Mouse (Mus musculus) midbrain, embryonic 11.5 days (tissue): Measurements from ENCODE around the gene Polq. TPM values are rescaled to one million over a fixed set of nuclear protein-coding genes. Genes with fewer than 3 reads are reported as not detected.

Experiments
- polyA plus RNA-seq: library from polyadenylated mRNA; unstranded; fragments of >200 nt; fragmentation: Nextera tagmentation; extraction: Ambion mirVana; gene quantifications from 2 replicates; pipeline ENCODE4 v1.2.1, GENCODE M21; 2014

Gene Polq
- polyA plus RNA-seq, 1 experiment from 2014 or later: 11.0 TPM

Other genes with a start within 250 kb of the Polq start
- gene Slc15a2, start 226.8 kb upstream of the Polq start, polyA plus RNA-seq: 1.5 and 1.7 TPM in 2 replicates
- gene Iqcb1, start 183.4 kb upstream of the Polq start, polyA plus RNA-seq: 73.6 and 85.6 TPM in 2 replicates
- 0.86 and 1.9 TPM in 2 replicates for gene Eaf2, start 136.8 kb upstream of the Polq start, polyA plus RNA-seq
- gene Golgb1, start 136.6 kb upstream of the Polq start, polyA plus RNA-seq: 78.4 and 84.6 TPM in 2 replicates
- gene Hcls1, start 76.8 kb upstream of the Polq start, polyA plus RNA-seq: 1.1 TPM in 2 replicates
- 0.03 TPM in 1 of 2 replicates, not detected in the other for gene Fbxo40, start 21.3 kb upstream of the Polq start, polyA plus RNA-seq